Mouse (Mus musculus): ENCODE results near the gene Kdm2b.

Kdm2b gene

GRCm38 (mm10) chr5:122926341-122926740, 63.3 kb downstream of the Kdm2b start:
- DNase-seq (ENCODE audit: low spot score): no peak

DNA sequence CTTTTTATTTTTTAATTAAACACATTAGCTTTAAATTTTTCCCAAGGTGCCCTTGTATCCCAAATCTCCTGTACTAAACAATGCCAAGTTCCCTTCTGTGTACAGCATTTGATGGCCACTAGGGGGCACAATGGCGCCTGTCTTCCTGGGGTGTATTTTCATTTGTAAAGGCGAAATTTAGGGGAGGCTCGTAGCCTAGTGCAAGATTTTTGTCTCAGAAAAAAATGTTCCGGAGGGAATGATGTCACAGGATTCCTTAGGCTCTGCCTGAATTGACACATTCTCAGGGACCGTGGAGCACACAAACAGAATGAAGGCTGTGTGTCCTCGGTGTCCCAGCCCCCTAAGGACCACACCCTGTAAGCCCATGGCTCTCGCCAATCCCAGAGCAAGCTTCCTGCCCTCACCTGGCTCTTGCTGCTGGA, 64.1 kb downstream of the Kdm2b start:
- DNase-seq (ENCODE audit: low spot score): peak; percentile 83

DNA sequence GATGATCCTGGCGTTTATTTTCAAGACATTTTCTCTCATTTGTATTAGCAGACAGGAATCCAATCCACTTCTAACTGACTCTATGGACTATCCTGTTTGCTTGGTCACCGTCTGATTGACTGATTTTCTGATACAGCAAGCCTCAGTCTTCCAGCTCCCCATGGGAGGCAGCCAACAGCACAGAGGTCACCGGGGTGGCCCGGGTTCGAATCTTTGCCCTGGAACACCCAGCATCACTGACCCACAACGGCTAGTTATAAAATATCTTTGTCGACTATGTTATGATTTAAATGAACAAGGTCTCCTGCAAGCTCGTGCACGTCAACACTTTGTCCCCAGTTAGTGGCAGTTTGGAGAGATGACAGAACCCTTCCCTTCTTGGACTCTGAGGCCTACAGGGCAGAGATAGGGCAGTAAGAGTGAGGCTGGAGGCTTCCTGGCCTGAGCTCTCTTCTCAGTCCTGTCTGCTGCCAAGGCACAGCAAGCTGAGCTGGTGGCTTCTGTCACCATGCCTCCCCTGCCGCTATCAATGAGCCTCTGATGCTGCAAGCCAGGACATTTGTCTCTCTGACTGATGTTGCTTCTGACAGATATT, 65.7 kb downstream of the Kdm2b start:
- peak; percentile 11 for DNase-seq (ENCODE audit: low spot score)

DNA sequence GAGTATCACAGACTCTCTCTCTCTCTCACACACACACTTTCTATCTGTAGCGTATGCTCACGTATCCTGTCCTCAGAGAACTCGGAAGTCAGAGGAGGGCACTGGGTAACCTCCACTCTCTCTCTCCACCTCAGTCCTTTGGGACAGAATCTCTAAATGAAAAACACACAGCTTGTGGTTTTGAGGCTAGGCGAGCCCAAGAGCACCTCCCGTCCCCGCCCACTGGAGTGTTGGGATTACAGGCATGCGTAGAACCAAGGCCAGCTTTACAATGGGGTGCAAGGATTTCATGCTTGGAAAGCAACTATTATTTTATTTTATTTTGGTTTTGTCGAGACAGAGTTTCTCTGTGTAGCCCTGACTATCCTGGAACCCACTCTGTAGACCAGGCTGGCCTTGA, 67.7 kb downstream of the Kdm2b start:
- no peak for DNase-seq (ENCODE audit: low spot score)

GRCm38 (mm10) chr5:122920557-122920956, 69.1 kb downstream of the Kdm2b start:
- no peak for DNase-seq (ENCODE audit: low spot score)

- DNase-seq (ENCODE audit: low spot score): no peak
These were observed 71.5 kb downstream of the Kdm2b start for GRCm38 (mm10) chr5:122917982-122918711.

DNA sequence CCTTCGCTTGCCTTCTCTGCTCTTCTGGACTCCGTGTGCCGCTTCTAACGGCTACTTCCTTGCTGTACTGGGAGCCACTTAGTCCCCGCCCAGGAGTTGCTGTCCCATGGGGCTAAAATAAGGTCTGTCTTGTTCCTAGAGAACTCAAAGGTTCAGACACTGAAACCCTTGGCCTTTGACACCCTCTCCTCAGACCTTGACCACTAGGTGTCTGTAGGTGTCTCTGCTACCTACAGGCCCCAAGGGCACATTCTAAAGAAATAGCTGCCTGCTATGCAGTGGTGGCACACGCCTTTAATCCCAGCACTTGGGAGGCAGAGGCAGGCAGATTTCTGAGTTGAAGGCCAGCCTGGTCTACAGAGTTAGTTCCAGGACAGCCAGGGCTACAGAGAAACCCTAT, 73.5 kb downstream of the Kdm2b start:
- no peak for DNase-seq (ENCODE audit: low spot score)

DNA sequence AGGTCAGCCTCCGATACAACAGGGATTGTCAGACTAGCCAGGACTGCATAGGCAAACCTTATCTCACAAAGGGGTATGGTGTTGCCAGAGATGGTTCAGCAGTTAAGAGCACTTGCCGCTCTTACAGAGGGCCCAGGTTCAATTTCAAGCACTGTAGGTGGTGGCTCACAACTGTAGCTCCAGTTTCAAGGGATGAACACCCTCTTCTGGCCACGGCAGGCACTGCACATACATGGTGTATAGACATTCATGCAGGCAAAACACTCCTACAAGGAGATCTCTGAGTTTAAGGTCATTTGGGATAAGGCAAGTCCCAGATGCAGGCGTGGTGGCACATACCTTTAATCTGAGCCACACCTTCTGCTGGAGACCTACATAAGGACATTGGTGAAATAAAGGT, 76.8 kb downstream of the Kdm2b start:
- DNase-seq (ENCODE audit: low spot score): no peak

GRCm38 (mm10) chr5:122909481-122909880, 80.1 kb downstream of the Kdm2b start:
- DNase-seq (ENCODE audit: low spot score): no peak

- DNase-seq (ENCODE audit: low spot score): no peak
These were observed 81.6 kb downstream of the Kdm2b start for GRCm38 (mm10) chr5:122908001-122908400.

GRCm38 (mm10) chr5:122907182-122907581, 82.4 kb downstream of the Kdm2b start:
- no peak for DNase-seq (ENCODE audit: low spot score)

DNA sequence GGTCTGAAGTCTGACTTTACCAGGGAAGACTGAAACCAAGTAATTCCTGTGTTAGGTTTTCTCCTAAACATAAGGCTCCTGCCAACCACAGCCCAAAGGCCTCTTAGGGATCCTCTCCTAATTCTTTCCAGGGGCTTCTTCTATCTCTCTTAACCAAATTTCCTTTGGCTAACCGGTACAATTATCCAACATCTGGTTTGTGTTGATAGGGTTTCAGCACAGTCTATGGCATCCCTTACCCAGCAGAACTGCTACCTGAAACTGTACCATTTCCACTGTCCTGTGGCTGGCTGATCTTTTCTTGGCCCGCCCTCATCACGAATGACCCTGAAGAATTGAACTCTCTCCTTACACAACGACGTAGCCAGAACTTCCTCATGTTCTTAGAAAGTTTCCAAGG, 86.5 kb downstream of the Kdm2b start:
- no peak for DNase-seq (ENCODE audit: low spot score)

DNA sequence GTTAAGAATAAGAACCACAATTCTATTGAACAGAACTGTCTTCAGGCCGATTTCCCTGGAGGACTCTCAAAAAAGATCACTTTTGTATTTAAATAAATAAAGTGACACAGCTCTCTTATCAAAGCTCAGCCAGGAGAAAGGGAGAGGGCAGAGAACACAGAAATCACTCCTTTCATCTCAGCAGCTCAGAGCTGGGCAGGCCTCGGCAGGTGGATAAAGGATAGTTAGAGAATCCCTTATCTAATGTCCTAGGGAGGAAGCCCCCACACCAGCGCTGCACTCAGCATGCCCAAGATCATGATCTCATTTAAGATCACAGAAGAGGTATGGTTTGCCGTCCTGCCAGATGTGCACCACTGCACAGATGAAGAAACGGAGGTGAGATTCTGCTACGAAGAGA, 87.4 kb downstream of the Kdm2b start:
- no peak for DNase-seq (ENCODE audit: low spot score)

GRCm38 (mm10) chr5:122901666-122902065, 88.0 kb downstream of the Kdm2b start:
- no peak for DNase-seq (ENCODE audit: low spot score)

GRCm38 (mm10) chr5:122901179-122901578, 88.4 kb downstream of the Kdm2b start:
- no peak for DNase-seq (ENCODE audit: low spot score)

DNA sequence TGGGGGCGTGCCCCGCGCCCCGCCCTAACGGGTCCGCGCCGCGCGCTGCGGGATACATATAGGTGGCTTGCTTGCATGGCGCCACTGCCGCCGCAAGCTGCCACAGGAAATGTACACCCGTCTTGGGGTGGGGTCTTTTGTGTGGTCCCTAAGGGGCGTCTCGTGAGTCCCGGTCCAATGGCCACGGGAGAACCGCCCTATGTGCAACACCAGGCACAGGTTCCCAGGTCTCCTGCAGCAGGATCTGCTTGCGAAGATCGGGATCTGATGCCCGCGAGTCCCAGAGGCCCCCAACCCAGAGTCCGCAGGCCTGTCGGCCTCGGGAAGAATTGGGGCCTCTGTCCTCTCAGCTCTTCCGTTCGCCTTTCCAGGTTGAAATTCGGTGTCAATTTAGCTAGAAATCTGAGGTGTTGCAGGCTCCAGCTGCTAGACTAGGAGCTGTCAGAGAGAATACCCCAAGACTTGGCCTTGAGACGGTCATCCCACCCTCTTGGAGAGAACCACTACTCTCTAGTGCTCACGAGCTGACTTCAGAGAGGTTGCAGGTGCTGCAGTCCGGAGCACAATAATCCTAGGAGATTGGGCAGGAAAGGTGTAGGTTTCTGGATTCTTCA, 89.0 kb downstream of the Kdm2b start:
- DNase-seq (ENCODE audit: low spot score): no peak

DNA sequence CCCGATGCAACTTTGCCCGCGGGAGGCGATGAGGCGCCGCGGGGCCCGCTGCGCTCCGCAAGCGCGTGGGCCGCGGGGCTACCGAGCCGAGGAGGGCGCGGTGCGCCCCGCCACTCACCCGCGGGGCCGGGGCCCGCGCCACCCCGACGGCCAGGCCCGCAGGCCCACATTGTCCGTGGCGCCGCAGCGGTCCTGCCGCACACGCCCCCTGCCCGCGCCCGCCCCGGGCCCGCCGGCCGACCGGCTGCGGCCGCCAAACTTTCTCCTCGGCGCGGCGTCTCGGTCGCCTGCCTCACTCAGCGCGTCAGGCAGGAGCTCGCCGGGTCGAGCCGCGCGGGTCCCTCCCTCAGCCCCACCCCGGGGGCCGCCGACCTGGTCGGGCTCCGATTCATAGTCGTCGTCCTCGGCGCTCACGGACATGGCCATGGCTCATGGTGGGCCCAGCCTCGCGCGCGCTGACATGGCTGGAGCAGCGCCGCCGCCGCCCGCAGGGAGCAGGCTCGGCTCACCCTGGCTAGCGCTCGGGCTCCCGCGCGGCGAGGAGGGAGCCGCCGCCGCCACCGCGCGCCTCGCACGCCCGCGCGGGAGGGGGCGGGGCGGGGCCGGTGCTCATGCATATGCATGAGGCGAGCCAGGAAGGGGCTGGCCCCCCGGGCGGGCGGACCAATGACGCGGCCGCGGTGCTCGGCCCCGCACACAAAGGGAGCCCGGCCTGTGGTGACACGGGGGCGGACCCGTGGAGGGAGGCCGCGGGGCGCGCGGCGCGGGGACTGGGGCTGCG, 89.7 kb downstream of the Kdm2b start:
- DNase-seq (ENCODE audit: low spot score): peak; percentile 82

GRCm38 (mm10) chr5:122898963-122899776, 90.5 kb downstream of the Kdm2b start:
- DNase-seq (ENCODE audit: low spot score): peak; percentile 24

GRCm38 (mm10) chr5:122898153-122898552, 91.5 kb downstream of the Kdm2b start:
- DNase-seq (ENCODE audit: low spot score): no peak

- DNase-seq (ENCODE audit: low spot score): no peak
These were observed 94.8 kb downstream of the Kdm2b start for GRCm38 (mm10) chr5:122894821-122895220.

GRCm38 (mm10) chr5:122894007-122894637, 95.5 kb downstream of the Kdm2b start:
- DNase-seq (ENCODE audit: low spot score): peak; percentile 52

All from adipocyte (in vitro differentiated cells).